Mouse (Mus musculus): ENCODE measurements around the gene Klhl40.
A peak's percentile ranks its signal among the peaks of the same experiment; 100 is the strongest.

The Klhl40 gene

GRCm38 (mm10) chr9:121778066-121778624 lies 738 bp downstream of the Klhl40 start:
- DNase-seq (ENCODE audit: low spot score): no peak

- DNase-seq (ENCODE audit: low spot score): no peak
Observed at GRCm38 (mm10) chr9:121784801-121785200, 7.4 kb downstream of the Klhl40 start.

GRCm38 (mm10) chr9:121785261-121785660 lies 7.9 kb downstream of the Klhl40 start:
- DNase-seq (ENCODE audit: low spot score): no peak

- DNase-seq (ENCODE audit: low spot score): no peak
Observed at GRCm38 (mm10) chr9:121786359-121786758, 9.0 kb downstream of the Klhl40 start.

- DNase-seq (ENCODE audit: low spot score): peak; percentile 3
Observed at GRCm38 (mm10) chr9:121791206-121791605, 13.8 kb downstream of the Klhl40 start.

- DNase-seq (ENCODE audit: low spot score): no peak
Observed at GRCm38 (mm10) chr9:121791757-121792521, 14.5 kb downstream of the Klhl40 start, which contains the start of gene Hhatl. Gene Hhatl (minus strand): TSS chr9:121792507.

GRCm38 (mm10) chr9:121794972-121795539 lies 17.6 kb downstream of the Klhl40 start:
- no peak for DNase-seq (ENCODE audit: low spot score)

- no peak for DNase-seq (ENCODE audit: low spot score)
Observed at GRCm38 (mm10) chr9:121797722-121798121, 20.3 kb downstream of the Klhl40 start.

- no peak for DNase-seq (ENCODE audit: low spot score)
Observed at GRCm38 (mm10) chr9:121798887-121799520, 21.6 kb downstream of the Klhl40 start.

- DNase-seq (ENCODE audit: low spot score): no peak
Observed at GRCm38 (mm10) chr9:121802747-121803146, 25.3 kb downstream of the Klhl40 start.

- no peak for DNase-seq (ENCODE audit: low spot score)
Observed at GRCm38 (mm10) chr9:121807546-121807945, 30.1 kb downstream of the Klhl40 start.

GRCm38 (mm10) chr9:121807947-121808346 lies 30.5 kb downstream of the Klhl40 start:
- DNase-seq (ENCODE audit: low spot score): no peak

- no peak for DNase-seq (ENCODE audit: low spot score)
Observed at GRCm38 (mm10) chr9:121808511-121808910, 31.1 kb downstream of the Klhl40 start.

GRCm38 (mm10) chr9:121810081-121810821 lies 32.8 kb downstream of the Klhl40 start:
- no peak for DNase-seq (ENCODE audit: low spot score)

GRCm38 (mm10) chr9:121815183-121815582 lies 37.8 kb downstream of the Klhl40 start:
- DNase-seq (ENCODE audit: low spot score): no peak

- no peak for DNase-seq (ENCODE audit: low spot score)
Observed at GRCm38 (mm10) chr9:121819073-121819770, 41.8 kb downstream of the Klhl40 start.

- no peak for DNase-seq (ENCODE audit: low spot score)
Observed at GRCm38 (mm10) chr9:121819771-121820471, 42.5 kb downstream of the Klhl40 start.

- DNase-seq (ENCODE audit: low spot score): no peak
Observed at GRCm38 (mm10) chr9:121820765-121821164, 43.4 kb downstream of the Klhl40 start.

- DNase-seq (ENCODE audit: low spot score): no peak
Observed at GRCm38 (mm10) chr9:121822585-121822991, 45.2 kb downstream of the Klhl40 start.

- DNase-seq (ENCODE audit: low spot score): no peak
Observed at GRCm38 (mm10) chr9:121823051-121823450, 45.6 kb downstream of the Klhl40 start.

- DNase-seq (ENCODE audit: low spot score): no peak
Observed at GRCm38 (mm10) chr9:121823991-121824390, 46.6 kb downstream of the Klhl40 start.
